Mouse (Mus musculus) forebrain, embryonic 15.5 days (tissue): ENCODE results near the gene Myl10. TPM values are rescaled to one million over a fixed set of nuclear protein-coding genes. Genes with fewer than 3 reads are reported as not detected.
"Not testable (repeated sequence)": the region's sequence is repeated elsewhere in the genome, so short reads cannot be mapped to it uniquely, and the experiment has no call there.

Source experiments
- ATAC-seq: fragments of 200-750 bp; cut with Nextera tagmentation; replicated peaks from 2 replicates; pipeline ENCODE4 v1.8.0; 2017; ENCODE audit warnings: mild to moderate bottlenecking, moderate TSS enrichment, moderate library complexity
- H3K27ac ChIP-seq: fragments of 300-500 bp; sonication (generic); replicated peaks from 2 replicates; pipeline ENCODE4 v1.5.1; 2015; ENCODE audit warnings: mild to moderate bottlenecking, inconsistent platforms
- H3K27me3 ChIP-seq: fragments of 300-500 bp; sonication (generic); 2 replicates; pipeline ENCODE4 v1.6.1; 2015; ENCODE audit warnings: inconsistent platforms
- H3K36me3 ChIP-seq: fragments of 300-500 bp; sonication (generic); 2 replicates; pipeline ENCODE4 v1.6.1; 2015; ENCODE audit warnings: mild to moderate bottlenecking, inconsistent platforms
- H3K4me1 ChIP-seq: fragments of 300-500 bp; sonication (generic); 2 replicates; pipeline ENCODE4 v1.6.1; 2015; ENCODE audit warnings: inconsistent platforms
- H3K4me2 ChIP-seq: fragments of 300-500 bp; sonication (generic); replicated peaks from 2 replicates; pipeline ENCODE4 v1.6.1; 2015; ENCODE audit warnings: mild to moderate bottlenecking, inconsistent platforms
- H3K4me3 ChIP-seq: fragments of 300-500 bp; sonication (generic); 2 replicates; pipeline ENCODE4 v1.5.1; 2015; ENCODE audit warnings: mild to moderate bottlenecking, inconsistent platforms
- H3K9ac ChIP-seq: fragments of 300-500 bp; sonication (generic); replicated peaks from 2 replicates; pipeline ENCODE4 v1.6.1; 2015; ENCODE audit warnings: mild to moderate bottlenecking, inconsistent platforms
- H3K9me3 ChIP-seq: fragments of 300-500 bp; sonication (generic); 2 replicates; pipeline ENCODE4 v1.6.1; 2016; ENCODE audit warnings: inconsistent platforms
- WGBS: fragments of 180-500 bp; shearing (Covaris S2); methylation state at CpG from one replicate; pipeline ENCODE4 v1.1.7; 2015; ENCODE audit warnings: mixed read lengths; 5-methylcytosine and 5-hydroxymethylcytosine counted together
- polyA plus RNA-seq: library from polyadenylated mRNA; unstranded; fragments of >200 nt; fragmentation: Nextera tagmentation; extraction: Ambion mirVana; gene quantifications from 2 replicates; pipeline ENCODE4 v1.2.1, GENCODE M21; 2015

Gene Myl10
- polyA plus RNA-seq, 1 experiment from 2014 or later, result not detected

DNA sequence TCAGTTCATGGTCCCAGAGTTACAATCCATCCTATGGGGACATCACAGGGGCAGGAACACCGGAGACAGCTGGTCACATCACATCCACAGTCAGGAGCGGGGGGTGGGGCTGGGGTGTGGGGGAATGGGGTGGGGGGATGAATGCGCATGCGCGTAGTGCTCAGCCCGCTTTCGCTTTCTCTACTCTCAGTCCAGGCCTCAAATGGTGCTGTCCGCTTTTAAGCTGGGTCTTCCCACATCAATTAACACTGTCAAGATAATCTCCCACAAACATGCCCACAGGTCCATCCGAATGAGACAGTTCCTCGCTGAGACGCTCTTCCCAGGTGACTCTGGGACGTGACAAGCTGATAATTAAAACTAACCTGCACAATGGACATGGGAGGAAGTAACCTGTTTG is 15.2 kb downstream of the Myl10 start:
- Histone ChIP-seq H3K4me2 (no peak overlapping the region), H3K27ac (no peak overlapping the region), H3K4me3 (no peak overlapping the region), H3K9me3 (no peaks in the 10 kb centered on the region), H3K27me3 (no peaks in the 10 kb centered on the region), H3K36me3 (no peaks in the 10 kb centered on the region), H3K9ac (no peak overlapping the region), H3K4me1 (no peaks in the 10 kb centered on the region)
- ATAC-seq, result no peak
- WGBS, result 81% methylated on average over 12 of the region's 12 CpGs

DNA sequence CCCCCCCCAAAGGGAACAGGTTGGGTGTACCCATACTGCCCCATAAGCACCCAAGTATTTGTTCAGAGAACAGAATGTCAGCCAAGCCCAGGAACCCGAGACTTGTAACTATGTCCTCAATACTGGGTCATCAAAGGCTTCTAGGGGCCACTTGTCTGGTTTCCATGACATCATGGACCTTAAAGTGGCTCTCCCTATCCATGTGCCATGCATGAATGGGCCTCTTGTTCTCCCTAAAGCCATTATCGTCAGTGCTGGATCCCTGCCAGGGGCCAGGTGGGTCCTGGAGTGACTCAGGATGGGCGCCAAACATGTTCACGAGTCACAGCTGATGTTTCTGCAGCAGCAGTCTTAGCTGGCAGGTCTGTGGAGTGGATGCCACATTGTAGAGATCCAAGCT is 17.8 kb downstream of the Myl10 start:
- WGBS, result 20% methylated on average over 4 of the region's 4 CpGs
- Histone ChIP-seq H3K27ac (no peak overlapping the region), H3K36me3 (no peaks in the 10 kb centered on the region), H3K4me2 (no peak overlapping the region), H3K4me3 (no peak overlapping the region), H3K9ac (no peak overlapping the region), H3K4me1 (peaks cover 11% of the 10 kb centered on the region), H3K27me3 (0 out of 2 replicates have a peak, but pooled peaks cover 4% of the 10 kb centered on the region), H3K9me3 (no peaks in the 10 kb centered on the region)
- no peak for ATAC-seq

DNA sequence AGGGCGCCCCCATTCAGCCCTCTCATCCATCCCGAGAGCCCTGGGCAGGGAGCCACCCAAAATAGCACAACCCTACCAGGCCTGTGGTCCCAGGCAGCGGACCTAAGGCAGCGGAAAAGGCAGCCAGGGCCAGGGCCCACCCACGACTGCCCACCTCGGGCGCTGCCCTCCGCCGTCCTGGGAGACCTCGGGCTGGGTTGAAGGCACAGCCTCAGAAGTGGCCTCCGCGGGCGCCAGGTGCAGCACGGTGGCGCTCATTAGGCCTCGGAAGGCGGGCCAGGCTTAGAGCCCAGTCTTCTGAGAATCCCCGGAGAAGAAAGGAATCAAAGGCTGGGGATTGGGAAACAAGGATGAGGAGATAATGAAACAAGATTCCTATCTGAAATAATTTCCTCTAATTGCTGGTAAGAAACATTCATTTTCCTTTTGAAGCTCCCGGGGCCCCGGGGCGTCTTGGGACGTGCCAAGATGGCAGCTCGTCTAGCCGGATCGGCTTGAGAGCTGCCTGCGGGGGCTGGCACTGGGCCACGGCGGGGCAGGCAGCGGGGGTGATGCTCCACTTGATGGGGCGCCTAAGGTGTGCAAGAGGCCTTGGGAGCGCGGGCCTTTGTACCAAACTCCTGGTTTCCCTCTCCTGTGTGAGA is 21.4 kb downstream of the Myl10 start:
- 14% methylated on average over 32 of the region's 32 CpGs for WGBS
- peaks cover 9% of the 10 kb centered on the region; the same call in 1 of the 2 replicates for H3K27me3 ChIP-seq
- H3K36me3 ChIP-seq, result no peaks in the 10 kb centered on the region
- peak overlapping the region; percentile 17; the same call in 1 of the 2 replicates for H3K4me3 ChIP-seq
- ATAC-seq, result no peak
- H3K4me1 ChIP-seq, result peaks cover 14% of the 10 kb centered on the region
- H3K9ac ChIP-seq, result peak overlapping the region; percentile 24; the same call in 1 of the 2 replicates
- no peak overlapping the region for H3K27ac ChIP-seq
- H3K4me2 ChIP-seq, result peak overlapping the region; percentile 44
- H3K9me3 ChIP-seq, result no peaks in the 10 kb centered on the region

DNA sequence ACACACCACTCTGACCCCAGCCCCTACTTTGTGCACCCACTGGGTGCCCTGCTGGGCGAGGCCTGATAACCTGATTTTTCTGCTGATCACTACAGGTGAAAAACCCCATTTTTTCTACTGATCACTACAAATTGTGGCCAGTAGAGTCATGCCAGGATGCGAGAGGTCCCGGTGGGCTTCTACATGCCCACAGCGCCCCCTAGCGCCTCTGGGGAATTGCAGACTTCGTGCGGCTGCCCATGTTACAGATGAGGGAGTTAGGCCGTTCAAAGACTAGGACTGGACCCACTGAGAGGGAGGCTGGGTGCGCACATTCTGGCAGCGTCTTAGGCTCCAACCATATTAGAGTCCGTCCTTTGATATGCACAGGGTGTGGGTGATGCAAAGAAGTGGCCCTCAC is 21.9 kb downstream of the Myl10 start:
- peak overlapping the region; percentile 17; the same call in 1 of the 2 replicates for H3K4me3 ChIP-seq
- H3K36me3 ChIP-seq, result no peaks in the 10 kb centered on the region
- no peak for ATAC-seq
- no peaks in the 10 kb centered on the region for H3K9me3 ChIP-seq
- peak overlapping the region; percentile 44 for H3K4me2 ChIP-seq
- H3K27ac ChIP-seq, result no peak overlapping the region
- H3K9ac ChIP-seq, result peak overlapping the region; percentile 24; the same call in 1 of the 2 replicates
- 19% methylated on average over 11 of the region's 11 CpGs for WGBS
- peaks cover 14% of the 10 kb centered on the region for H3K4me1 ChIP-seq
- H3K27me3 ChIP-seq, result peaks cover 9% of the 10 kb centered on the region; the same call in 1 of the 2 replicates

DNA sequence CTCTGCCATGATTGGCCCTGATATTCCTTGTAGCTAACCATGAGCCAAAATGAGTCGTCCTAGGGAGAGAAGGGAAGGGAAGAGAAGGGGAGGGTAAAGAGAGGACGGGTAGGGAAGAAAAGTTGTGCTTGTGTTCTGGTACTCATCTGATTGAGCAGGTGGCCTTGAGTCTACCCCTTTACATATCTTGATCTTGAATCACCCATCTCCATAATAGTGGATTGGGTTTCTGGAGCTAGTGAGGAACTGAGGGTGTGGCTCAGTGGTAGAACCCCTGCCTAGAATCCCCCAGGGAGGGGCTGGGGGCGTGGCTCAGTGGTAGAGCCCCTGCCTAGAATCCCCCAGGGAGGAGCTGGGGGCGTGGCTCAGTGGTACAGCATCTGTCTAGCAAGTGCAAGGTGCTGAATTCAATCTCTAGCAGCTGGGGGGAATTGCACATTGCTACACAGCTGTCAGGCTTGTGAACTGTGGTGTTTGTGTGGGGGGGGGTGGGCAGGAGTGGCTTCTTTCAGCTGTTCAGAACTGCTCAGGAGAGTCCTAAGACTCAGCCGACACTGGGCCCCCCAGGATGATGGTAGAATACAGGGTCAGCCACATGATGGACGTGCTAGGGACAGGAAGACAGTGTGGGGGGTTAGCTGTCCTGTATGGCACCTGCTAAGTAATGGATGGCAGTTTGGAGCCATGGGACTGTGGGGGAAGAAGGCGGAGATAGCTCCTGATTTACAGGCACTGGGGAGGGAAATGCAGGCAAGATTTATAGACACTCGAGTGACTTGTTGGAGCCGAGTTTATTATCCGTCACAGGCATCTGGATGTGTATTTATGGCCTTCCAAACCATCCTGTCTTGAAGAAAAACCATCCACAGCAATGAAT is 24.0 kb downstream of the Myl10 start:
- Histone ChIP-seq H3K27ac (no peak overlapping the region), H3K4me1 (peaks cover 14% of the 10 kb centered on the region), H3K36me3 (no peaks in the 10 kb centered on the region), H3K4me3 (no peak overlapping the region), H3K9me3 (no peaks in the 10 kb centered on the region), H3K4me2 (no peak overlapping the region), H3K27me3 (peaks cover 9% of the 10 kb centered on the region; the same call in 1 of the 2 replicates), H3K9ac (no peak overlapping the region)
- WGBS, result 70% methylated on average over 10 of the region's 10 CpGs
- no peak for ATAC-seq

DNA sequence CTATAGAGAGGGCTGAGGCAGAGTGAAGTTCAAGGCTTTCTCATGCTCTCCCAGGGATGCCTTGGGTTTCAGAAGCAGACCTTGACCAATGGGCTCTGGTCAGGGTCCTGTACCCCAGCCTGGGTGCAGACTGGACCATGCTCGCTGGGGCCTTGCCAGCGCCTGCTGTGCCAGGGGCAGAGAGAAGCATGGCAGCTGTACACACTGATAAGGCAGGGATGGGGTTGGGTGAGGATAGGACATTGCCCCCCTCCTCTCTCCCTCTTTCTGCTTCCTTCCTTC is 24.6 kb downstream of the Myl10 start:
- H3K27me3 ChIP-seq, result peaks cover 9% of the 10 kb centered on the region; the same call in 1 of the 2 replicates
- H3K4me1 ChIP-seq, result peaks cover 14% of the 10 kb centered on the region
- no peak for ATAC-seq
- no peak overlapping the region for H3K9ac ChIP-seq
- 77% methylated on average over 2 of the region's 2 CpGs for WGBS
- H3K4me3 ChIP-seq, result no peak overlapping the region
- no peaks in the 10 kb centered on the region for H3K36me3 ChIP-seq
- H3K27ac ChIP-seq, result no peak overlapping the region
- H3K4me2 ChIP-seq, result no peak overlapping the region
- no peaks in the 10 kb centered on the region for H3K9me3 ChIP-seq

DNA sequence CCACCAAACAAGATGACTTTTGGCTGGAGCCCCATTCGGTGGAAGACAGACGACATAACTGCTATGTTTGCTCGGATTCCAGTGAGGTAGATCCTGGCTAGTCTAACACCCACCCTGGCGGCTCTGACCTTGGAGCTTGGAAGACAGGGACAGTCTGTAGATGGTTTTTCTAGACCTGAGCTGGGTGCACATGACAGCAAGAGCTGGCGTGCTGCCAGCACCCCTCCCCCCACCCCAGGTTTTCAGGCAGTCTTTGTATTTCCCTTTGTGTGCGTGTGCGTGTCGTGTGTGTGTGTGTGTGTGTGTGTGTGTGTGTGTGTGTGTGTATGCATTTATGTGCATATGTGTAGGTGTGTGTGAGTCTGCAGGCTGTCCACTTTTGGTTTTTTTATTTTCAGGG is 25.7 kb downstream of the Myl10 start:
- H3K9ac ChIP-seq, result no peak overlapping the region
- H3K36me3 ChIP-seq, result no peaks in the 10 kb centered on the region
- 55% methylated on average over 8 of the region's 8 CpGs for WGBS
- H3K4me1 ChIP-seq, result peaks cover 14% of the 10 kb centered on the region
- H3K27me3 ChIP-seq, result peaks cover 9% of the 10 kb centered on the region; the same call in 1 of the 2 replicates
- H3K27ac ChIP-seq, result no peak overlapping the region
- no peaks in the 10 kb centered on the region for H3K9me3 ChIP-seq
- no peak overlapping the region for H3K4me2 ChIP-seq
- H3K4me3 ChIP-seq, result no peak overlapping the region
- no peak for ATAC-seq

DNA sequence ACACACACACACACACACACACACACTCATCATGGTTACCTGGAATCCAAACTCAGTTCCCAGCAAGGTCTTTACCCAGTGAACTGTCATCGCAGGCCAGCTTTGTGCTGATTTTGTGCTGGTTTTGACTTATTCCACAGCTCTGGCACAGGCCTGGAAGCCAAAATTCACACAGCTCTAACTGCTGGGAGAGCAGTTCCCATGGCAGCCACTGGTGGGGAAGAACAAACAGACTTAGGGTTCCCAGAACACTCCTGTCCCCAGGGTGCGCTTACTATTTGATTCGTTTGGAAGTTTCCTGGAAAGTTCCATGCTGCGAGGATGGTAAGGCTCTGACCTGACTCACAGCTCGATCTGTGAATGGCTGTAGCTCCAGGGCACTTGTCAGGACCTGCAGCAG is 28.6 kb downstream of the Myl10 start:
- Histone ChIP-seq H3K36me3 (no peaks in the 10 kb centered on the region), H3K9ac (no peak overlapping the region), H3K27me3 (no peaks in the 10 kb centered on the region), H3K27ac (no peak overlapping the region), H3K9me3 (no peaks in the 10 kb centered on the region), H3K4me2 (no peak overlapping the region), H3K4me3 (no peak overlapping the region), H3K4me1 (peaks cover 4% of the 10 kb centered on the region; the same call in 1 of the 2 replicates)
- WGBS, result 80% methylated on average over 5 of the region's 5 CpGs
- no peak for ATAC-seq

DNA sequence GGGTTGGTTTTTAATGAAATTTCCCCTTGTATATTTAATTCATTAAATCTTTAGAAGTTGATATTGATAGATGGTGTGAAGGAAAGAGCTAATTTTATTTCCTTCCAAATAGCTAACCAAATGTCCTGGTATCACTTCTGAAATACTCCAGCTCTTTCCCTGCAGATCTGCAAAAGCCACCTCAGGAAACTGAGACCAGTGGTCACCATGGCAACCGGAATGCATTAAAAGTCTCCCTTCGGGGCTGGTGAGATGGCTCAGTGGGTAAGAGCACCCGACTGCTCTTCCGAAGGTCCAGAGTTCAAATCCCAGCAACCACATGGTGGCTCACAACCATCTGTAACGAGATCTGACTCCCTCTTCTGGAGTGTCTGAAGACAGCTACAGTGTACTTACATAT is 33.3 kb downstream of the Myl10 start:
- ATAC-seq, H3K4me3 ChIP-seq, H3K9me3 ChIP-seq, H3K9ac ChIP-seq, H3K36me3 ChIP-seq, H3K4me1 ChIP-seq, H3K27ac ChIP-seq, H3K4me2 ChIP-seq, H3K27me3 ChIP-seq: not testable (repeated sequence)
- 84% methylated on average over 5 of the region's 5 CpGs for WGBS

DNA sequence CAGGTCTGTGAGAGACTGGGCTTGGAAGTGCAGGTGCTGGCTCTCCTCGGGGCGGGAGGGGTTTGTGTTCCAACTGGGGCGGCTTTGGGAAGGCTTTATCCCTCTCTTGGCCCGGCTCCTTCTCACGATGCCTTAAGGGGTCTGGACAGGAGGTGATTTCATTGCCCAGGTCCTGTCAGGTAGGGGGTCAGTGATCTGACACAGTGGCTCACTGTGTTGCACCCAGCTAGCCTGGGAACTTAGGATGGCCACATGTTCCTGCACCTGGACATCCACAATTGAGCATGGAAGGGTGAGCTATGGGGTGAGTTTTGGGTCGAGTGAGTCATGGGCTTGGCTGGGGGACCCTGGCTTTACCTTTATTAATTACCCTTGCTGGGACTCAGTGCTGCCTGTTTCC is 46.0 kb downstream of the Myl10 start:
- Histone ChIP-seq H3K4me3 (no peak overlapping the region), H3K27me3 (no peaks in the 10 kb centered on the region), H3K4me2 (no peak overlapping the region), H3K9ac (no peak overlapping the region), H3K36me3 (no peaks in the 10 kb centered on the region), H3K9me3 (no peaks in the 10 kb centered on the region), H3K4me1 (no peaks in the 10 kb centered on the region), H3K27ac (no peak overlapping the region)
- 50% methylated on average over 6 of the region's 6 CpGs for WGBS
- no peak for ATAC-seq

DNA sequence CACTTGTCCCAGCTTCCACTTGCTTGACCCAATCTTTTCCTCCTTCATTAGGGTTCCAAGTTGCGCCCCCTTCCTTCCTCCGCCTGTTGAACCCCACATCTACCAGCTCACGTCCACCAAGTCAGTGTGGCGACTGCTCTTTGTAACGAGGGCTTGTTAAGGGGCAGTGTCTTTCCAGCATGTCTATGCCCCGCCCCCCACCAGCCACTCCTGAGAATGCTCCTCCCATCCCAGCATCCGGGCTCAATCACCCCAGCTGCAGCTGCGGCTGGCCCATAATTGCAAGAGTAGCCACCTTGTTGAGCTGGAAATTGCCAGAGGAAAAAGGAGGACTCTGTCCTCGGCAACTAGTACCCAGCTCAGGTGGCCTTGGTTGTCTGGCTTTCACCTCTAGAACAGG is 53.6 kb downstream of the Myl10 start:
- no peak overlapping the region for H3K27ac ChIP-seq
- H3K4me2 ChIP-seq, result no peak overlapping the region
- no peak overlapping the region for H3K9ac ChIP-seq
- H3K4me3 ChIP-seq, result no peak overlapping the region
- ATAC-seq, result no peak
- H3K4me1 ChIP-seq, result no peaks in the 10 kb centered on the region
- no peaks in the 10 kb centered on the region for H3K9me3 ChIP-seq
- H3K27me3 ChIP-seq, result no peaks in the 10 kb centered on the region
- no peaks in the 10 kb centered on the region for H3K36me3 ChIP-seq
- 67% methylated on average over 9 of the region's 9 CpGs for WGBS
